Mouse (Mus musculus) mouse embryonic stem cell (cell line): ENCODE data around the gene Fam83e.

ENCODE experiments used
- in situ Hi-C, 2 experiments: fragments of 300-500 bp; cut with MboI; formaldehyde crosslinking; loops; 1 replicate in 1 of 2; 3 replicates in 1 of 2; pipeline ENCODE4 v1.14.3; 2019 to 2020; ENCODE audit warnings: low sequenced_read_pairs in 2 of 2, low pct_unique_long_range_greater_than_20kb in 1 of 2, mixed read lengths in 1 of 2; ENCODE audit not compliant: unreplicated experiment in 1 of 2

Fam83e gene

DNA sequence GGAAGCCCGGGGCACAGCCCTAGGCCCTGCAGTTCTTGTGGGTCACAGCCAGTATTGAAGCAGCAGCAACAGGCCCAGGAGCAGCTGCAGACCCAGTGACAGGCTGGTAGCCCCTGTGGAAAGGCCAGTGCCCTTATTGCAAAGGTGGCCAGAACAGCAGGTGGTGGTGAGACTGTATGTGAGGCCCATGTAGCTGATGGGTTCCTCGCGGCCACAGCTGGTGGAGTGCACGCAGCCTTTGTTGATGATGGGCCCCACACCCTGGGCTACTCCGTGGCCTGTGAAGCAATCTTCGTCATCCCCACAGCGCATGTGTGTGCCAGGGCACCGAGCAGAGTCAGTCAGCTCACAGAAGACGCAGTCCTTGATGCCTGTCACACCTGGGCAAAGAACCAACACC lies 4.1 kb downstream of the Fam83e start:
- in situ Hi-C loops: no loop called here

DNA sequence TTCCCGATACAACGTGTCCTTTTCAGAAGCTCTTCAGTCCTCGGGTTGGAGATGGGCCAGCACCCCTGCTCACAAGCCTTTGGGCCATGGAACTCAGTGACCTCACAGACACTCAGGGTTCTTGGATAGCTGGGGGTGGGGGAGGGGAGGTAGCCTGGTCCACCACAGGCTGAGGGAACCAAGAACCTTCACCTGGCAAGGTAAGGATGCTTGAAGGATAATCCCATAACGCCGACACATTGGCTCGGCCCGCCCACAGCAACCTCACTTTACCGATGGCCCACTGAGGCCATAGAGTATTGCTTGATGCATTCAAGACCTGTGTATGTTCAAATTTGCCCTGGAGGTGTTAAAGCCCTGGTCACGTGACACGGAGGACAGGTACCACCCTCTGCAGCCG lies 4.7 kb downstream of the Fam83e start, which contains the start of gene Spaca4:
Spaca4 (minus strand) TSS at position 101 of the 400 bp plus-strand sequence.
- in situ Hi-C loops: no loop called here

DNA sequence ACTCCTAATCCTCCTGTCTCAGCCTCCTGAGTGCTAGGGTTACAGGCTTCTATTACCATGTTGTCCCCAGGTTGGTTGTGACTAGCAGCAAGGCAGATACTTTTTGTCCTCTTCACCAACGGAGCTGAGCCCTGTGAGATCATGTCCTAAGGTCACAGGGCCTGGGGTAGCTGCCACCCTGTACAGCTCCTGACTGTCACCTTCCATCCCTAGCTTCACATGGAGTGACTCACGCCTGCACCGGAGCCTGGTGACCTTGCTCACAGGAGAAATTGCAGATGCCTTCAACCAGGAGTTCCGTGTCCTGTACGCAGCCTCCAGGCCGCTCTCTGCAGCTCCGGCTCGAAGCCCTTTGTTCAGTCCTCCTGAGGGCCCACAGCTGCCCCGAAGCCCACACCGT lies 5.4 kb downstream of the Fam83e start:
- in situ Hi-C loops: no loop called here

DNA sequence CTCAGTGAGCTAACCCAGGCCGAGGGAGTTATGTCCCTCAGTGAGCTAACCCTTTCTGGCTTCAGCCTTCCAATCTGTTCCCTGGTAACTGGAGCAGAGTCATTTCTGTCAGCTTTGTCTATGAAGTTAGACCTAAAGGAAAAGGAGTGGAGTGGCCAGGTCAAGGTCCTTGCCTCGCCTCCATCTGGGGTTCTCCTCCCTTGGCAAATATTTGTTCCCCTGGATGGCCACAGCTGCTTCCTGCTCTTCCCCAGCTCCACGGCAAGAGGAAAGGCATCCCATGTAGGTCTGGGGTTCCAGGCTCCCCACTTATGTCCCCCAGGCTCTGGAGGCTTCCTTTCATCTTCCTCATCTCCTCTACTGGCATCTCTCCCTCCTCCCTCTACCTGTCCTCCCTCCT lies 6.6 kb downstream of the Fam83e start:
- in situ Hi-C loops: no loop called here

DNA sequence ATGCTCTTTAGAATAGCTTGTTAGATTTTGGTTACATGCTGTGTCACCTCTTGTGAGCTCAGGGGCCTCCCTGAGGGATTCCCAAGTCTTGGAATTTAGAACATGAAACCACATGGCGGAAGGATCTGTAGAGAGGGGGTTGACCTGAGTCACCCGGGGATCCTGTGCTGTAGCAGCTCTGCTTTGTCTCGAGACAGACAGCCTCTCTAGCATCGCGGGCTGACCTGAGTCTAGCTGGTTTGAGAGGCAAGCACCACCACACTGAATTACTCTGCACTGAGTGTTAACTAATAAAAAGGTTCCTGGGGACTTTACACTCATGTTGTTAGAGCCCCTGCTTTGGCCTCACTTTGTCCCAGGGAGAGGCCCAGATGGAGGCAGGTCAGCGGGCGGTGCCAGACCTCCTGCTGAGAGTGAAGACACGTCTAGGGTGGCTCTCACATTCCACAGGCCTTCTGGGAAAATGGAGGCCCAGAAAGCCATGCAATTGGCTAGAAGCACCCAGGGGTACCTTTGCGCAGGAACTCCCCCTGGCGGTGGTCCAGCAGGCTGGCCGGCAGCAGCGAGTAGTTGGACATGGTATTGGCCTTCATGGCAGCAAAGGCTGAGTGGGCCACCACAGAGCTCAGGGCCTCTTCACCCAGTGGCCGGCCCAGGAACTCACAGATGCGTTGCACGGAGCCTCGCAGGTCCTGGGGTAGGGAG lies 9.9 kb downstream of the Fam83e start:
- in situ Hi-C loops: loop anchor here (5.0 to 10.0 kb wide), 2 partner anchors 76 to 194 kb away; partner anchors contain the start of genes Ccdc114 (in 1 of the 2) and Emp3 (in 1 of the 2)

DNA sequence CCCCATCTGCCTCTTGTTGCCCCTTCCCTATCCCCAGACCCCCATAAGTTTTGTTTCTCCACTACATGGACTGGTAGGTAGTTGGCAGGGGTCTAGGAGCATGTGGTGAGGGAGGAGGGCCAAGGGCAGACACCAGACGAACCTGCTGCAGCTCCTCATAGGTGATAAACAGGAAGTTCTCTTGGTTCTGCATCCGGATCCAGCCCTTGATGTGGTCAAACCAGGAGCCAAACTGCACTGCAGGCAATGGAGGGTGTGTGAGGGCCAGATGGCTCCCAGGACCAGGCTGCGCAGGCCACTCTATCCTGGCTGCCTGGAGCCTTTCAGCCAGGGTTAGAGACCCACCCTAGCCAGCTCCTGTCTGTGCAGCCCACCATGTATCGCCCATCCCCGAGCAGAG lies 12.5 kb downstream of the Fam83e start:
- in situ Hi-C loops: loop anchor here (5.0 to 10.0 kb wide), 2 partner anchors 74 to 191 kb away; partner anchors contain the start of genes Ccdc114 (in 1 of the 2) and Emp3 (in 1 of the 2)

DNA sequence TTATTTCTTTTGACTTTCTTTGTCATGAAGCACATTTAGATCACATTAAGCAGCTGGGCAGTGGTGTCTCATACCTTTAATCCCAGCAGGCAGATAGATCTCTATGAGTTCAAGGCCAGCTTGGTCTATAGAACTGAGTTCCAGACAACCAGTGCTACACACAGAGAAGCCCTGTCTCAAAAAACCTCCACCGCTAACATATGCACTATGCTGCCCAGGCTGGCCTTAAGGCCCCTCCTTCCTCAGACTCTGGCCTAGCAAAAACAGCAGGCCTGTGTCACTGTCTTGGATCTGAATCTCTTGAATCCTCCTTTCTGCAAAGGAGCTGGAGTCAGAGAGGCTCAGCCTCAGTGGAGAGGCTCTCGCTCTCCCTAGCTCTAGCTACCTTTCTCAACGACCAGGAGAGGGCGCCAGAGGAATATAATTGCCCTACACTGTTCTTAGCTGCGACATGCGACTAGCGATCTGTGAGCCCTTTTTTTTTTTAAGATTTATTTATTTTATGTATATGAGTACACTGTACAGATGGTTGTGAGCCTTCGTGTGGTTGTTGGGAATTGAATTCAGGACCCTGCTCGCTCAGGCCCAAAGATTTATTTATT lies 18.3 kb downstream of the Fam83e start:
- in situ Hi-C loops: loop anchor here in 1 of 2 experiments (10.0 kb wide), 1 partner anchor 186 kb away; the partner anchor contains the start of genes Ccdc114 and Emp3

DNA sequence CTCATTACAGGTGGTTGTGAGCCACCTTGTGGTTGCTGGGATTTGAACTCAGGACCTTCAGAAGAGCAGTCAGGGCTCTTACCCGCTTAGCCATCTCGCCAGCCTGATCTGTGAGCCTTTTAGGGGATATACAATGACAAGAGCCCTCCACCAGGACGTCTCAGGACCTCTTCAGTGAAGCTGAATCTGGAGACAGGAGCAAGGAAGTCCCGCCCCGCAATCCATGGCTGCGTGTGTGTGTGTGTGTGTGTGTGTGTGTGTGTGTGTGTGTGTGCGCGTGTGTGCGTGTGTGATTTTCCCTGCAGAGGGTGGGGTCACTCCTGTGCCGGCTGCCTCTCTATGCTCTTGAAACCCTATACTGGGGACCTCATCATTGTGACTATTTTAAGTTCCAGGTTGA lies 18.8 kb downstream of the Fam83e start:
- in situ Hi-C loops: loop anchor here in 1 of 2 experiments (10.0 kb wide), 1 partner anchor 185 kb away; the partner anchor contains the start of genes Ccdc114 and Emp3

DNA sequence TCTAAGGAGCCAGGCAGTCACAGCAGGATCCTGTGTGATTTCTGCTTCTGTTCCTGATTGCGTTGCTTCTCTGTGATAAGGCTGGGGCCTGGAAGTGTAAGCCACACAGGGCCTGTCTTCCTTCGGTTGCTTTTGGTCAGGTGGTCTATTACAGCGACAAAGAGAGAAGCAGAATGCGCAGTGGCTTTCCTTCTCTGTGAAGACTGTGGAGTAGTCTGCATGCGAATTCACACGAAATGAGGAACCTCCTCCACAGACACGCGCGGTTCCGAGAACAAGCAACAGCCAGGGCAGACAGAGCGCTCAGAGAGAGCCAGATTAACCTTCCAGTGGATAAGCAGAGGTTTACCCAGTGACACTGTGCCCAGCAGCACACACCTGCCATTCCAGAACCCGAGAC lies 20.3 kb downstream of the Fam83e start:
- in situ Hi-C loops: no loop called here

DNA sequence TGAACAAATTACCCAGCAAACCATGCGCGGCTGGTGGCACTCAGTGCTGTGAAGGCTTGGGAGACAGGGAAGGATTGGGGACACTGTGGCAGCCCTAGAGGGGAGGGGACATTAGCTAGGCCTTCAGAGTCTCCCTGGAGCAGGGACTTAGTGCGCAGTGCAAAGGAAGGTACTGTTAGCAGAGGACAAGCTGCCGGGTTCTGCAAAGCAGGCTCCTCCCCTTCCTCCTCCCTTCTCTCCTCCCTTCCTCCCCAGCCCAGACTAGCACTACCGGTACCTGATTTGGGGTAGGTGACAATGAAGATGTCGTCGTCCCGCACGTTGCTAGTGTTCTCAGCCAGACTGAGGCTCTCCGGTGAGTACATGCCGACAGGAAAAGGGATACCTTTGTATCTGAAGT lies 20.8 kb downstream of the Fam83e start:
- in situ Hi-C loops: no loop called here

DNA sequence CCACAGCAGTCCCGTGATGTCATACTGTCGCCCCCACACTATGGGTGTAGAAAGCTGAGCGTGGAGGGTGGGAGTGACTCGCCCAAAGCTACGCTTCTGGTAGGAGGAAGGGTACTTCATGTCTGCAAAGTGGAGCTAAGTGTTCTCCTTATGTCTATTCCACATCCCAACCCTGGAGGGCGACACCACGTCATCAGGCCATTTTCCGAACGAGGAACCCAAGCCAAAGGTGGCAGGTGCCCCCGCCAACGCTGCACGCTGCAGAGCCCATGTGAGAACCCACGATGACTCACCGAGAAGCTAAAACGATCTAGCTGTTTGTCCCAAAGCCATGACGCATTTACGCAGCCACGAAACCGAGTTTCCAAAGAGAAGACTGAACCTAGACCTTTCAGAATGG lies 21.3 kb downstream of the Fam83e start:
- in situ Hi-C loops: no loop called here

DNA sequence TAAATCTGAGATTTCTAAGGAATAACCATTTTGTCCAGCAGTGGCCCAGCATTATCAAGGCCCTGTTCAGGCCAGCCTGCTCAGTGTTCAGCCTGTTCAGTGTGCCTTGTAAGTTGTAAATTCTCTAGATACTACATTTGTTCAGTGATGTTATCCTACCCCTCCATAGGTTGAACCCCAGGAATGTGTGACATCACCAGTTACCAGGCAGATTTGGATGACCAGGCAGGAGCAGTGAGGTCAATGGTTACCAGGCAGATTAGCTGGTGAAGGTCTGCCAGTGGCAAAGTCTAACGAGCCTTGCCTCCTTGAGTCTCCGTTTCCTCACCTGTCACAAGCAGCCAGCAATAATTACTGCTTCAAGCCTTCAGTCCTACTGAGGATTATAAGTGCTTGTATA lies 23.4 kb downstream of the Fam83e start:
- in situ Hi-C loops: no loop called here

DNA sequence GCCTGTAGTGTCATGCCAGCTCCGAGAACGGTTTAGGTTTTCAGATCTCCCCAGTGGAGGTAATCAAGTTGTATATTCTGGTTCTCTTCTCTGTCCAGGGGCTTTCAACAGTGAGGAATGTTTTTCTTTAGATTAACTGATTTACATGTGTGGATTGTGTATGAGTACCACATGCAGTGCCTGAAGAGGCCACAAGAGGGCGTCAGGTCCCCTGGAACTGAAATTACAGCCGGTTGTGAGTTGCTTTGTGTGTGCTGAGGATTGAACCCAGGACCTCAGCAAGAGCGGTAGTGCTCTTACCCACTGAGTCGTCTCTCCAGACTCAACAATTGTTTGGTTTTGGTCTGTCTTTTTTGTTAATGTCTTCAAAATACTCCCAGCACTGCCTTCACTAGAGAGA lies 25.5 kb downstream of the Fam83e start:
- in situ Hi-C loops: no loop called here

DNA sequence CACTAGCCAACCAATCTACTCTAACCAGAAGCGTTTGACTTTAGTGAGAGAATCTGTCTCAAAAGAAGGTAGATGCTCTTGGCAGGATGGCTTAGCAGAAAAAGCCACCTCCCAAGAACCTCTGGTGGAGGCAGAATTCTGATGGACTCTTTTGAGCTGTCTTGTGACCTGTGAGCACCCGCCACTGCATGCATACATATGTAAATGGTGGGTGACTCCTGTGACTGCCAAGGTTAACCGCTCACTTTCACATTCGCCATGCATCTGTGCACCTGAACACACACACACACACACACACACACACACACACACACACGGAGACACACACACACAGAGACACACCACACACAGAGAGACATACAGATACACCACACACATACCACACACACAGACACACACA lies 26.4 kb downstream of the Fam83e start:
- in situ Hi-C loops: no loop called here

DNA sequence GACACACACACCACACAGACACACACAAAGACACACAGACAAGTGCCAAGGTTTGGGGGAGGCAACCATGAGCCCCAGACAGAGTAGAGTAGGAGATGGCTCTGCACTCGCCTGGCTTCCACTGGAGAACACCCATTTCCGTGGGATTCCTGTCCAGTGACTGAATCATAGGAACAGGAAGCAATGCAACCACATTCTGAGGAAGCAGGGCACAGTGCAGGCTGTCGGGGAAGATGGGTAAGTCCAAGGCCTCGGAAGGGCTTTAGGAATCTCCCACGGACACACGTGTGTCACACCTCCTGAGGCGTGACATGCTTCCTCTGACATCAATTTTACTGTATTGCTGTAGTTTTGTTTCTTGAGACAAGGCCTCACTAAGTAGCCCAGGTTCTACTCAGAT lies 27.1 kb downstream of the Fam83e start:
- in situ Hi-C loops: no loop called here

DNA sequence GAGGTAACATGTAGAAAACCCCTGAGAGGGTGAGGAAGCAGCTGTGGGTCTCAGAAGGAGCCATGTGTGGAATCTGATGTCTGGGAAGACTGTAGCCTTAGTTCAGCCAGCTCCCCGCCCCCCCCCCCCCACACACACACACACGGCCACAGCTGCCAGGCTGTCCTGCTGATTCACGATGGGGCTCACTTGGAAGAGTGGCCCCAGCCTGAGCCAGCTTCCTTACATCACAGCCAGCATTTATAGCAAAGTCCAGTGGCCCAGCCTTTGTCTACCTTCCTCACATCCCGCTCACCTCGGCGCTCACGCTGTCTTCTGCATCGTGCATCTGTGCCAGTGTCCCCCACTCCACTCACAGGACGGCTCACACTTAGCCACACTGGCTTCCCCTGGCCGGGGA lies 28.4 kb downstream of the Fam83e start:
- in situ Hi-C loops: no loop called here

DNA sequence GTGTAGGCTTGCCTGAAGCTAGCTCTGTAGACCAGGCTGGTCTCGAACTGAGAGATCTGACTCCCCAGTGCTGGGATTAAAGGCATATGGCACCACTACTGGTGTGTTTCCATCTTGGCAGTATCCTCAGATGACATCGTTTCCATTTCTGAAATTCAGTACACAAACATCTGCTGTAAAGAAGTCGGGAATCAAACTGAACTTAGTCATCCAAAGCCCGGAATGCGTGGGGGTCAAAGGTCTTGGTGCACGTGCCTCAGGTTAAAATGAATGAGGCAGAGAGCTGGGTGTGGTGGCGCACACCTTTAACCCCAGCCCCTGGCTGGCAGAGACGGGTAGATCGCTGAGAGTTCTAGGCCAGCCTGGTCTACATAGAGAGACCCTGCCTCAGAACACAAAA lies 29.1 kb downstream of the Fam83e start:
- in situ Hi-C loops: no loop called here

DNA sequence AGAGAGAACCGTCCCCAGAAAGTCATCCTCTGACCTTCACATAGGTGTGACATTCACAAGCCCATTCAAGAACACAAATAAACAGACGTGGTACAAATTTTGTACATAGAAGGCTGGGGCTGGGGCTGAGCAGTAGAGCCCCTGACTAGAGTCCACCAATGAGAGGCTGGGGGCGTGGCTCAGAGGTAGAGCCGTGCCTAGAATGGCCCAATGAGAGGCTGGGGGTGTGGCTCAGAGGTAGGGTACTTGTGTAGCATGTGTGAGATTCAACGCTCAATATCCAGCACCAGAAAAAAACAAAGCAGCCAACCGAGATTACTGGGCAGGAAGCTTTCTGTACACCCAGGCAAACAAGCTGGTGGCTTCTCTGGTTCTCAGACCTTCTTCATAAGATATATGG lies 34.7 kb downstream of the Fam83e start:
- in situ Hi-C loops: no loop called here

DNA sequence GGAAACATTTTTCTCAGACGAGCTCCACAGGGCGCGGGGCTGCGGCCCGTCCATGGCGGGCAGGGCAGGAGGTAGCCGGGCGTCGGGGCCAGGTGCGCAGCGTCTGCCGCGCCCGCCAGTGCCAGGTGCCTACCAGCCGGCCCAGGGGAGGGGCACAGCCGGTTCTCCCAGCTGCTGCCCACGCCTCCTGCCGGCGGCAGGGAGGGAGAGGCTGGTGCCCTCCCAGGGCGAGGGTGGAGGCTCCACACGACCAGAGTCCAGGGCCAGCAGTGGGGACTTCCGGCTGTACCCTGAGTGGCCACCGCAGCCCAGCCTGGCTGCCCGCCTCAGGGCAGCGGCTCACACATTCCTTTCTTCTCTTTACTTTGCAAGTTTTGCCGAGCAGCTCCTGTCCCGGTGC lies 38.4 kb downstream of the Fam83e start:
- in situ Hi-C loops: no loop called here

DNA sequence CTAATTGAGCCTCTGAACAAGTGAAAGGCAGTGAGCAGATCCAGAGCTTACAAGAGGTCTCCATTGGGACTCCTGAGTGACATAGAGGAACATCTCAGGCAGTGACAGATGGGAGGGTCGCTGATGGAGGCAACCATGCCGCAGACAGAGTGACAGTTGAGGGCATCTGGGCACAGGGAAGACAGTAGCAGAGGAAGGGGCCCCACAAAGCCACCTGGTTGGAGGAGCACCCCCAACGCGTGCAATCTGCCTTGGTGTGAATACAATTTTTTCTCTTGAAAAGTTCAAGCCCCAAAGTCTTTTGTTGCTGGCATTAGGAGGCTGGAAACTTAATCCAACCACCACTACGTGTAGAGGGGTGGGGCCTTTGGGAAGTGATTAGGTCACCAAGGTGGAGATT lies 39.1 kb downstream of the Fam83e start:
- in situ Hi-C loops: no loop called here
